Mouse (Mus musculus) neural tube, embryonic 12.5 days (tissue): ENCODE results near the gene Jazf1. TPM values are rescaled to one million over a fixed set of nuclear protein-coding genes. Genes with fewer than 3 reads are reported as not detected.

Experiments used
- ATAC-seq: fragments of 200-750 bp; cut with Nextera tagmentation; 2 replicates; pipeline ENCODE4 v1.8.0; 2017; ENCODE audit warnings: low read depth, mild to moderate bottlenecking, moderate TSS enrichment, moderate library complexity; ENCODE audit not compliant: low FRiP score
- H3K27ac ChIP-seq: fragments of 300-500 bp; sonication (generic); 2 replicates; pipeline ENCODE4 v1.5.1; 2016
- H3K27me3 ChIP-seq: fragments of 300-500 bp; sonication (generic); replicated peaks from 2 replicates; pipeline ENCODE4 v1.6.1; 2016; ENCODE audit warnings: mild to moderate bottlenecking
- H3K36me3 ChIP-seq: fragments of 300-500 bp; sonication (generic); 2 replicates; pipeline ENCODE4 v1.6.1; 2016; ENCODE audit warnings: mild to moderate bottlenecking
- H3K4me1 ChIP-seq: fragments of 300-500 bp; sonication (generic); 2 replicates; pipeline ENCODE4 v1.6.1; 2016
- H3K4me2 ChIP-seq: fragments of 300-500 bp; sonication (generic); replicated peaks from 2 replicates; pipeline ENCODE4 v1.6.1; 2016; ENCODE audit warnings: mild to moderate bottlenecking
- H3K4me3 ChIP-seq: fragments of 300-500 bp; sonication (generic); 2 replicates; pipeline ENCODE4 v1.5.1; 2016
- H3K9ac ChIP-seq: fragments of 300-500 bp; sonication (generic); 2 replicates; pipeline ENCODE4 v1.6.1; 2016; ENCODE audit warnings: mild to moderate bottlenecking
- H3K9me3 ChIP-seq: fragments of 300-500 bp; sonication (generic); 2 replicates; pipeline ENCODE4 v1.6.1; 2016; ENCODE audit warnings: mild to moderate bottlenecking
- WGBS: fragments of 180-500 bp; shearing (Covaris S2); methylation state at CpG from one replicate; pipeline ENCODE4 v1.1.7; 2016; 5-methylcytosine and 5-hydroxymethylcytosine counted together
- polyA plus RNA-seq: library from polyadenylated mRNA; unstranded; fragments of >200 nt; fragmentation: Nextera tagmentation; extraction: Ambion mirVana; gene quantifications from 2 replicates; pipeline ENCODE4 v1.2.1, GENCODE M21; 2016

Gene Jazf1
- polyA plus RNA-seq, 1 experiment from 2014 or later, result 14.1 TPM

DNA sequence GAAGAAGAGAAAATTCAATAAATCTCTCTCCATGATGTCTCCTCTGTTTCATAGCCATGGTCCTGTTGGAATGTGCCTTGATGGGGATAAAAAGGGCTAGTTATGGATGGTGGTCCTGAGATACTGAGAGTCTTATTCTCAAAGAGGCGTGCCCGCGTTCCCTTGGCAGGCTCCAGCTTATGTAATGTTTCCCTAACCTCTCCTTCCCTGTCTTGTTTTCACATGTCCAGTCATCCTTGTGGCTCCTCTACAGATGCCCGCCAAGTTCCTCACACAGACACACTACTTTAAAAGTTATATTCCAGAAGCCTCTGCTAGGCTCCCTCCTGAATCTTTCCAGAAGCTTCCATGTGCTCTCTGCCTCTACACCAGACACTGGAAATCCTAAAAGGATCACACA lies 151.0 kb downstream of the Jazf1 start:
- Histone ChIP-seq H3K9me3 (no peaks in the 10 kb centered on the region), H3K27me3 (0 out of 2 replicates have a peak, but pooled peaks cover 4% of the 10 kb centered on the region), H3K27ac (no peak overlapping the region), H3K4me3 (no peak overlapping the region), H3K9ac (no peak overlapping the region), H3K4me1 (0 out of 2 replicates have a peak, but pooled peaks cover 5% of the 10 kb centered on the region), H3K4me2 (no peak overlapping the region), H3K36me3 (no peaks in the 10 kb centered on the region)
- WGBS, result 89% methylated on average over 4 of the region's 4 CpGs
- no peak for ATAC-seq

- Histone ChIP-seq H3K4me3 (no peak overlapping the region), H3K27me3 (0 out of 2 replicates have a peak, but pooled peaks cover 4% of the 10 kb centered on the region), H3K9me3 (no peaks in the 10 kb centered on the region), H3K4me2 (no peak overlapping the region), H3K36me3 (no peaks in the 10 kb centered on the region), H3K9ac (no peak overlapping the region), H3K4me1 (0 out of 2 replicates have a peak, but pooled peaks cover 8% of the 10 kb centered on the region), H3K27ac (no peak overlapping the region)
- 82% methylated on average over 3 of the region's 3 CpGs for WGBS
- ATAC-seq, result no peak
Observed at GRCm38 (mm10) chr6:52916836-52917376, 151.5 kb downstream of the Jazf1 start.

GRCm38 (mm10) chr6:52914921-52915320 lies 153.5 kb downstream of the Jazf1 start:
- H3K36me3 ChIP-seq, result no peaks in the 10 kb centered on the region

GRCm38 (mm10) chr6:52912143-52912918 lies 156.1 kb downstream of the Jazf1 start:
- WGBS, result 74% methylated on average over 5 of the region's 5 CpGs
- Histone ChIP-seq H3K4me2 (no peak overlapping the region), H3K9me3 (no peaks in the 10 kb centered on the region), H3K27me3 (0 out of 2 replicates have a peak, but pooled peaks cover 4% of the 10 kb centered on the region), H3K4me1 (0 out of 2 replicates have a peak, but pooled peaks cover 8% of the 10 kb centered on the region), H3K9ac (no peak overlapping the region), H3K27ac (no peak overlapping the region), H3K4me3 (no peak overlapping the region), H3K36me3 (no peaks in the 10 kb centered on the region)
- ATAC-seq, result no peak

More at GRCm38 (mm10) chr6:52914921-52915320, 153.5 kb downstream of the Jazf1 start:
- H3K4me3 ChIP-seq, result no peak overlapping the region
- H3K9ac ChIP-seq, result no peak overlapping the region
- no peak overlapping the region for H3K4me2 ChIP-seq
- 0 out of 2 replicates have a peak, but pooled peaks cover 8% of the 10 kb centered on the region for H3K4me1 ChIP-seq
- 68% methylated on average over 2 of the region's 2 CpGs for WGBS
- no peaks in the 10 kb centered on the region for H3K9me3 ChIP-seq
- no peak for ATAC-seq
- H3K27ac ChIP-seq, result no peak overlapping the region
- H3K27me3 ChIP-seq, result 0 out of 2 replicates have a peak, but pooled peaks cover 4% of the 10 kb centered on the region

GRCm38 (mm10) chr6:52906801-52907200 lies 161.6 kb downstream of the Jazf1 start:
- 81% methylated on average over 5 of the region's 5 CpGs for WGBS
- ATAC-seq, result no peak
- no peaks in the 10 kb centered on the region for H3K9me3 ChIP-seq
- H3K27ac ChIP-seq, result no peak overlapping the region
- H3K9ac ChIP-seq, result no peak overlapping the region
- no peaks in the 10 kb centered on the region for H3K27me3 ChIP-seq
- H3K4me3 ChIP-seq, result no peak overlapping the region
- no peaks in the 10 kb centered on the region for H3K36me3 ChIP-seq
- no peak overlapping the region for H3K4me2 ChIP-seq
- H3K4me1 ChIP-seq, result no peaks in the 10 kb centered on the region

DNA sequence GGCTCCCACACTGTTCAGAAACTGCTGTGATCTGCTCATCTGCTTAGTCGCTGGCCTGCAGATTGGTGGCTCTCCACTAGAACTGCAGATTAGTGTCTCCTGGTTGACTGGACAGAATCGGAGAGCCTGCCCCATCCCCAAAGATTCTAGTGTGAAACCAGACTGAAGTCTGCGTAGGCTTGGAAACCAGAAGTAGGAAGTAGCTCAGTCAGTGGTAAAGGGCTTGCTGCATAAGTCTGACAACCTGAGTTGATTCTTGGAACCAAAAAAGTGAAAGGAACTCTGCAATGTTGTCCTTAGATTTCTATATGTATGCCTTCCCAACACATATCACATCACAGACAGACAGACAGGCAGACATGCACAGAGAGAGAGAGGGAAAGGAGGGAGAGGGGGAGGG lies 163.3 kb downstream of the Jazf1 start:
- no peaks in the 10 kb centered on the region for H3K27me3 ChIP-seq
- 86% methylated on average over 3 of the region's 3 CpGs for WGBS
- H3K4me1 ChIP-seq, result no peaks in the 10 kb centered on the region
- no peak overlapping the region for H3K4me3 ChIP-seq
- no peak overlapping the region for H3K9ac ChIP-seq
- H3K9me3 ChIP-seq, result no peaks in the 10 kb centered on the region
- no peak overlapping the region for H3K27ac ChIP-seq
- H3K36me3 ChIP-seq, result no peaks in the 10 kb centered on the region
- no peak for ATAC-seq
- H3K4me2 ChIP-seq, result no peak overlapping the region

GRCm38 (mm10) chr6:52903226-52903960 lies 165.0 kb downstream of the Jazf1 start:
- 85% methylated on average over 4 of the region's 4 CpGs for WGBS
- H3K36me3 ChIP-seq, result no peaks in the 10 kb centered on the region
- no peaks in the 10 kb centered on the region for H3K9me3 ChIP-seq

DNA sequence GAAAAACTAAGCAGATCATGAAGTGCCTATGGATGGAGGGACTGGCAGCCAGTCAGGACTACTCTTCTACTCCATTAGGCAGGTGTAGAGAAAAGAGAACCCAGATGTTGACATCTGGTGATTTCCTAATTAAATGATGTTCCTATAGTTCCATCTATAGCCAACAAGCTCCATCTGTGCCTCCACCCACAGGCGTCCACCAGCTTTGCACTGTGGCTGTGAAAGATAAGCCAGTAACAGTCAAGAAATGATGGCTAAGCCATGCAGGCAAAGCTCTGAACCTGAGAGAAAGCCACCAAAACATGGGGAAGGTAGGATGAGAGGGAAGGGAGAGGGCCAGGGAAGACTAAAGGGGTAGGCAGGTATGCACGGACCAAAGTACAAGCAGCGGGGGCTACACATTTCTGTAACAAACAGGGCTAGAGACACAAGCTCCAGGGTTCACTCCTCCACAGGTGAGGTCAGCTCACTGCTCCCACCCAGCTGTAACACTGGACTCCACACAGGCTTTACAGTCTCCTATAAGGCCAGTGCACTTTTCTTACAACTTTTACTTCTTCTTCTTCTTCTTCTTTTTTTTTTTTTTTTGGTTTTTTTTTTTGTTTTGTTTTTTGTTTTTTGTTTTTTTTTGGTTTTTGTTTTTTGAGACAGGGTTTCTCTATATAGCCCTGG lies 168.7 kb downstream of the Jazf1 start:
- H3K4me2 ChIP-seq, result no peak overlapping the region
- ATAC-seq, result no peak
- no peak overlapping the region for H3K4me3 ChIP-seq
- peaks cover 4% of the 10 kb centered on the region; the same call in 1 of the 2 replicates for H3K4me1 ChIP-seq
- H3K27me3 ChIP-seq, result no peaks in the 10 kb centered on the region
- no peaks in the 10 kb centered on the region for H3K9me3 ChIP-seq
- H3K9ac ChIP-seq, result no peak overlapping the region
- H3K27ac ChIP-seq, result no peak overlapping the region
- no peaks in the 10 kb centered on the region for H3K36me3 ChIP-seq
- 91% methylated on average over 3 of the region's 3 CpGs for WGBS

More at GRCm38 (mm10) chr6:52903226-52903960, 165.0 kb downstream of the Jazf1 start:
- Histone ChIP-seq H3K27ac (no peak overlapping the region), H3K4me2 (no peak overlapping the region), H3K27me3 (no peaks in the 10 kb centered on the region), H3K9ac (no peak overlapping the region), H3K4me3 (no peak overlapping the region), H3K4me1 (no peaks in the 10 kb centered on the region)
- ATAC-seq, result no peak

DNA sequence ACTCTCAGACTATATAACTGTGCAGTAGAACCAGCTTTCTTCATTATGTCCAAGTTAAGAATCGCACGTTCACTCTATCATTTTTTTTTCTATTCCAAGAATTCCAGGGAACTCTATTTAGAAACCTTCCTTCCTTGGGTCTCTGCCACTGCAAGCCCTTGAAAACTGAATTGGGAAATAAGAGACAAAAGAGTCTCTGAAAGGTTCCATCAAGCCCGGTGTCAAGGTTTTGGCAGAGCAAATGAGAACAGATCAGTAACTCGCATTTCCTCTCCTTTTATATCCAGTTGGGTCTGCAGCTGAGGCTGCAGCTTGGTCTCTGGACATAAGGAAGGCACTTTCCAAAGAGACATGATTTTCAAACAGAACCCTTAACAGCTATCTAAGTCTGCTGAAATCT lies 173.4 kb downstream of the Jazf1 start:
- Histone ChIP-seq H3K9ac (no peak overlapping the region), H3K4me2 (no peak overlapping the region), H3K4me1 (peaks cover 18% of the 10 kb centered on the region), H3K9me3 (no peaks in the 10 kb centered on the region), H3K36me3 (no peaks in the 10 kb centered on the region), H3K27ac (no peak overlapping the region), H3K4me3 (no peak overlapping the region), H3K27me3 (no peaks in the 10 kb centered on the region)
- 76% methylated on average over 4 of the region's 4 CpGs for WGBS
- ATAC-seq, result no peak

DNA sequence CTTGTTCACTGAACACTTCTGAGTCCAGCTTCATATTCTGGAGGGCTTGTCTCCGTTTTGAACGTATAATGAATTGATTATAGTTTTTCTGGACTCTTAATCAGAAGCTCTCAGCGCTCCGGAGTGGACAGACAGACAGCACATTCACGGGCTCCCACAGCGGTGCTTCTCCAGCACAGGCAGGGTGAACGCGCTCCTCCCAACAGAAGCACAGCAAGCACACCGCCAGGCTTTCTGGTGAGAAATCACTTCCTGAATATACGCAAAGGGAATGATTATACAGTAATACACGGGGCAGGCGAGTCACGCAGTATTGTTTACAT lies 174.0 kb downstream of the Jazf1 start:
- no peak overlapping the region for H3K4me3 ChIP-seq
- H3K27ac ChIP-seq, result no peak overlapping the region
- no peaks in the 10 kb centered on the region for H3K36me3 ChIP-seq
- H3K4me1 ChIP-seq, result peaks cover 22% of the 10 kb centered on the region
- H3K9ac ChIP-seq, result no peak overlapping the region
- H3K4me2 ChIP-seq, result peak overlapping the region; percentile 41
- no peaks in the 10 kb centered on the region for H3K9me3 ChIP-seq
- WGBS, result 32% methylated on average over 13 of the region's 13 CpGs
- no peaks in the 10 kb centered on the region for H3K27me3 ChIP-seq
- peak; percentile 44; the same call in 1 of the 2 replicates for ATAC-seq

GRCm38 (mm10) chr6:52893811-52894500 lies 174.5 kb downstream of the Jazf1 start:
- Histone ChIP-seq H3K4me1 (peaks cover 26% of the 10 kb centered on the region), H3K9ac (no peak overlapping the region), H3K4me2 (peak overlapping the region; percentile 41), H3K36me3 (no peaks in the 10 kb centered on the region), H3K4me3 (no peak overlapping the region), H3K27me3 (no peaks in the 10 kb centered on the region), H3K9me3 (no peaks in the 10 kb centered on the region), H3K27ac (no peak overlapping the region)
- peak; percentile 80 for ATAC-seq
- WGBS, result 23% methylated on average over 9 of the region's 9 CpGs
